Mouse (Mus musculus) forebrain, embryonic 16.5 days (tissue): ENCODE results near the gene Card9. TPM values are rescaled to one million over a fixed set of nuclear protein-coding genes. Genes with fewer than 3 reads are reported as not detected.

Source experiments
- ATAC-seq: fragments of 200-750 bp; cut with Nextera tagmentation; 2 replicates; pipeline ENCODE4 v1.8.0; 2017; ENCODE audit warnings: mild to moderate bottlenecking, moderate library complexity
- H3K27ac ChIP-seq: fragments of 300-500 bp; sonication (generic); 2 replicates; pipeline ENCODE4 v1.5.1; 2014; ENCODE audit warnings: low read length, control low read depth
- H3K27me3 ChIP-seq: fragments of 300-500 bp; sonication (generic); replicated peaks from 2 replicates; pipeline ENCODE4 v1.6.1; 2014; ENCODE audit warnings: low read length; ENCODE audit not compliant: control insufficient read depth, insufficient read depth
- H3K36me3 ChIP-seq: fragments of 300-500 bp; sonication (generic); 2 replicates; pipeline ENCODE4 v1.6.1; 2014; ENCODE audit not compliant: control insufficient read depth, insufficient read depth
- H3K4me1 ChIP-seq: fragments of 300-500 bp; sonication (generic); replicated peaks from 2 replicates; pipeline ENCODE4 v1.6.1; 2014; ENCODE audit warnings: low read length; ENCODE audit not compliant: control insufficient read depth, insufficient read depth
- H3K4me2 ChIP-seq: fragments of 300-500 bp; sonication (generic); 2 replicates; pipeline ENCODE4 v1.6.1; 2014; ENCODE audit warnings: mild to moderate bottlenecking, low read length, control low read depth
- H3K4me3 ChIP-seq: fragments of 300-500 bp; sonication (generic); replicated peaks from 2 replicates; pipeline ENCODE4 v1.5.1; 2014; ENCODE audit warnings: mild to moderate bottlenecking, low read length, control low read depth
- H3K9ac ChIP-seq: fragments of 300-500 bp; sonication (generic); replicated peaks from 2 replicates; pipeline ENCODE4 v1.6.1; 2014; ENCODE audit warnings: low read depth, low read length, control low read depth
- H3K9me3 ChIP-seq: fragments of 300-500 bp; sonication (generic); 2 replicates; pipeline ENCODE4 v1.6.1; 2016; ENCODE audit warnings: low read length; ENCODE audit not compliant: control insufficient read depth
- WGBS: fragments of 180-500 bp; shearing (Covaris S2); extraction: QIAGEN DNeasy Blood & Tissue Kit; methylation state at CpG from one replicate; pipeline ENCODE4 v1.1.7; 2014; 5-methylcytosine and 5-hydroxymethylcytosine counted together
- polyA plus RNA-seq: library from polyadenylated mRNA; unstranded; fragments of >200 nt; fragmentation: Nextera tagmentation; extraction: Ambion mirVana; gene quantifications from 2 replicates; pipeline ENCODE4 v1.2.1, GENCODE M21; 2015

Gene Card9
- polyA plus RNA-seq, 1 experiment from 2014 or later, result 2.2 TPM

DNA sequence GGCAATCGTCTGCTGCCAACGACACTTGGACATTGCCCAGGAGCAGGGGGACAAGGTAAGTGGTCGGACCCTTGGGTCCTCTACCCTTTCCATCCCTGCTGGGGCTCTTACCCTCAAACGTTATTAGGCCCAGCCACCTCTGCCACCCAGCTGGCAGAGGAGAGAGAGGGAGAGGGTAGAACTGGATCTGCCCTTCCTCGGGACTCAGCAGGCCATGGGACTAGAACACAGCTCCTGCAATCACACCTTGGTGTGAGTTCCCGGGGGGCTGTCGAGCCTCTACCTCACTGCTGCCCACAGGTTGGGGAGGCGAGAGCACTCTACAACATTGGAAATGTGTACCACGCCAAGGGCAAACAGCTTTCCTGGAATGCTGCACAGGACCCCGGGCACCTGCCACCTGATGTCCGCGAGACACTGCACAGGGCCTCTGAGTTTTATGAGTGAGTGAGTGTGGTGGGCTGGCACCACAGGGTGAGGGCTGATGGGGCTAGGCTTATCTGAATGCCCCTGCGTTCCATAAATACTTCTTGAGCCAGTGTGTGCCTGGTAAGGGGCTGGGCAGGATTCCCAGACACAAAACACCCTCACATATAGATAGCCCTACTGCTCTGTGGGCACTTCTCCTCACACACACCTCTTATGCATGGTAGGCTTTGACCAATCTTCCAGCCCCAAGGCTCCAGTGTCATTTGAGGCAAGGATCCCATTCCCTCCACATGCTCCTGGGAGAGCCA, 37.0 kb downstream of the Card9 start:
- no peak overlapping the region for H3K4me3 ChIP-seq
- 94% methylated on average over 13 of the region's 13 CpGs for WGBS
- H3K4me2 ChIP-seq, result no peak overlapping the region
- H3K4me1 ChIP-seq, result peaks cover 20% of the 10 kb centered on the region
- no peaks in the 10 kb centered on the region for H3K27me3 ChIP-seq
- H3K36me3 ChIP-seq, result peaks cover 42% of the 10 kb centered on the region
- no peaks in the 10 kb centered on the region for H3K9me3 ChIP-seq
- H3K9ac ChIP-seq, result no peak overlapping the region
- no peak overlapping the region for H3K27ac ChIP-seq
- no peak for ATAC-seq

DNA sequence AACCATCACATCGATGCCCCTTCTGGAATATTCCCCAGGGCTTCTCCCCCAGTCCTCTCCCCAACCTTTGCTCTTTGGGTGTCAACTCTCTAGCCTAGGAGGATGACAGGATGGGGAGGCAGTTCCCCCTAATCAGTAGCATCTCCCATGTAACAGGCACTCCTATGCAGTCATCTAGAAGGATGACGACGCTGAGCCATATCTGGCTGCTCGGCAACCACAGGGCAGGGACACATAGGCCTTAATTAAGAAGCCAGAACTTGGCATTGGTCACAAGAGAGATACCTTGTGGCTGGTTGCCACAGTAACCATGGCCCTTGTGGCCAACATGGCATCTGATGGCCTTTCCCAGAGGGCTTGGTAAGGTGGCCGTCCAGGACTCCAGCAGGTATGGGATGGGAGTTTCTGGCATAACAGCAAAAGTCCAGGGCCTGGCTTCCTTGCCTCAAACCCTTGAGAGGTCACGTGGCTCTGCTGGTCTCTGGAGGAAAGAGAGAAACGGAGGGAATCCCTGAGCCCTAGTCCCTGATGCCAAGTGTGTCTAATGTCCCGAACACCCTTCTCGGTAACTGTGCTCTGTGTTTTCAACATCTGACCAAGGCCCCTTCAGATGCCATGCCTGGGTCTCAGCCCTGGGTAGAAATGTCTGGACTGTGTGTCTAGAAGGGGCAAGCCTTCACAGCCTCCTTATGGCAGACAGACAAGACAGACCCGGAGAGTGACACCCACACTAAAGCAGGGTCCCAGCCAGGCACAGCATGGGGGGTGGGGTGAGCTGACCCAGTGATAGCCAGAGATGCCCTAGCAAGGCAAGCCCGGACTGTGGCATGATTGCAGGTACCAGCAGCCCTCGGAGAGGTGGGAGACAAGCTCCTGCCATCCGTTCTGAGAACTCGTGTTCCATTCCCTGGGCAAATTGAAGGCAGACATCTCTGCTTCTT, 40.2 kb downstream of the Card9 start:
- Histone ChIP-seq H3K4me3 (no peak overlapping the region), H3K27me3 (no peaks in the 10 kb centered on the region), H3K4me2 (no peak overlapping the region), H3K9ac (no peak overlapping the region), H3K9me3 (no peaks in the 10 kb centered on the region), H3K27ac (no peak overlapping the region), H3K36me3 (peaks cover 21% of the 10 kb centered on the region), H3K4me1 (peaks cover 45% of the 10 kb centered on the region)
- WGBS, result 82% methylated on average over 14 of the region's 14 CpGs
- no peak for ATAC-seq

DNA sequence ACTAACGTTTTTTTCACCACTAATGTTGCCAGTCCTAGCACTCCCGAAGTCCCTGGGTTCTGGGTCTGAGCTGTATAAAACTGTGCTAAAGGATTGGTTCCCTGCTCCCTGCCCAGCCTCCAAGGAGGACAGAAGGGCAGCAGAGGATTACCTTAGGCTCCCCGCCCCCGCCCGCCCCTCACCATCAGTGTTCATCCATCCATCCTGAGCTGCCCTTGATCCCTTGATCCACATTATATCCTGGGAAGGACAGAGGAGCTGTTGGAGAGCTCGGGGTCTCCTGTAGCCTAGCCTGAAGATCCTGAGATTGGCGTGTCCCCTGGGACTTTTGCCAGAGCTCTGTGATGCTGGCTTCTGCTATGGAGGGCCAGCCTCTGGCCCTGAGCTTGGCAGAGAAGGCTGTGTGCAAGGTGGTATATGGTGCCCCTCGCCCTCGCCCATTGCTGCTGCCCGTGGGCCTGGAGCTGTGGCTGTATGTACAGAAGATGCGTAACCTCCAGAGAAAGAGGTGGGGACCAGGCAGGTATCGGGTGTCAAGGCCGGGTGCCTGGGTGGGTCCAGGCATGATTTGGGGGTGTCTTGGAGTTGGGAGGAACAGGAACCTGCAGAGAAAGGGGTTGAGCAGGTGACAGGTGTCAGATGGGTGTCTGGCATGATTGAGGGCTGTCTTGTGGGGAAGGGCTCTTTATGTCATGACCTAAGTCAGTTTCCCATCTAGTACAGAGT, 41.0 kb downstream of the Card9 start:
- Histone ChIP-seq H3K4me3 (no peak overlapping the region), H3K9me3 (no peaks in the 10 kb centered on the region), H3K4me2 (no peak overlapping the region), H3K27me3 (no peaks in the 10 kb centered on the region), H3K9ac (no peak overlapping the region), H3K4me1 (peaks cover 50% of the 10 kb centered on the region), H3K27ac (no peak overlapping the region), H3K36me3 (peaks cover 16% of the 10 kb centered on the region)
- no peak for ATAC-seq
- WGBS, result 90% methylated on average over 13 of the region's 13 CpGs

DNA sequence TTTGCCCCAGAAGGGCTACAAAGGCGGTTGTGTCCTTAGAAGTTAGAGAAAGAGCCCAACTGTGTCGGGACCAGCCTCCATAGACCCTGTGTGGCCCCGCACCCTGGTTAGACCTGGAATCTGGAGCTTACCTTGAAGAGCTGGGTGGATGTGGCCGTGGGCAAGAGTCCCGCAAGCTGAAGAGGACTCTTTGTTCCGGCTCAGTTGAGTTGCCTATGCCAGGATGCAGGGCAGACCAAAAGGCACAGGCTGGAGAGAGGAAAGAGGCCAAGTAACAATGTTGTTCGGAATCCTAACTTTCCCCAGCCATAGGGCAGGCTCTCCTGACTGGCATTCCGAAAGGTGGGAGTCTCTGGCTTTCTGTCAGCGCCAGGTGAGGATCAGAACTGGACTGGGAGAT, 41.6 kb downstream of the Card9 start:
- no peak overlapping the region for H3K4me3 ChIP-seq
- H3K4me2 ChIP-seq, result no peak overlapping the region
- WGBS, result 85% methylated on average over 9 of the region's 9 CpGs
- peaks cover 11% of the 10 kb centered on the region for H3K36me3 ChIP-seq
- no peak overlapping the region for H3K27ac ChIP-seq
- H3K27me3 ChIP-seq, result no peaks in the 10 kb centered on the region
- ATAC-seq, result no peak
- no peaks in the 10 kb centered on the region for H3K9me3 ChIP-seq
- H3K4me1 ChIP-seq, result peaks cover 53% of the 10 kb centered on the region
- no peak overlapping the region for H3K9ac ChIP-seq

DNA sequence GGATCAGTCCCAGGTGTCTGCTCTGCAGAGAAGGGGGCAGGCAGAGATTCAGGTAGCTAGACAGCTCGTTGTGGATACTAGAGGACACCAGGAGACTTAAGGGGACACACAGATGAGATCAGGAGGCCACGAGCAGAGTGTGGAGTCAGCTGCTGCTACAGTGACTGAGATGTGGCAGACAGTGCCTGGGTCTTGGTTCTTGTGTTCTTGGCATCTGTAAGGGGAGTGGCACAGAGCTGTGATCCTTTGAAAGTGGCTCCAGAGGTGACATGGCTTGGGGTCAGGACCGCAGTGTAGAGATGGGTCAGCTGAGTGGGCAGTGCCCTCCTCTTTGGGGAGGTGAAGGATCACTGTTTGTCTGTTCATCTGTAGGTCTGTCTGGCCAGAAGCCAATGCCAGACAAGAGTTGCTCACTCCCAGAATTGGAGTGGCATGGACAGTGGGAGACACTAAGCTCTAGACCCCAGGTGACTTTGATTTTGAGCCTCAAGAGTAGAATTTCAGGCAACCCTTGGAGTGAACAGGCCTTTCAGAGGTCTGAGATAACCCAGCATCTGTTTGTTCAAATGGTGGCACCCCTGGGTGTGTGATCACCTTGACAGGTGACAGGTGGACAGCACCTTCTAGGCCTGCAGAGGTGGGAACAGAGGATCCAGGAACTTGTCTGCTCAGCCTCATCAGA, 42.6 kb downstream of the Card9 start:
- Histone ChIP-seq H3K4me3 (no peak overlapping the region), H3K9me3 (no peaks in the 10 kb centered on the region), H3K27me3 (no peaks in the 10 kb centered on the region), H3K4me2 (peak overlapping the region; percentile 98; the same call in 1 of the 2 replicates), H3K36me3 (peaks cover 3% of the 10 kb centered on the region; the same call in 1 of the 2 replicates), H3K27ac (no peak overlapping the region), H3K4me1 (peaks cover 53% of the 10 kb centered on the region), H3K9ac (no peak overlapping the region)
- no peak for ATAC-seq
- 79% methylated on average over 3 of the region's 3 CpGs for WGBS

DNA sequence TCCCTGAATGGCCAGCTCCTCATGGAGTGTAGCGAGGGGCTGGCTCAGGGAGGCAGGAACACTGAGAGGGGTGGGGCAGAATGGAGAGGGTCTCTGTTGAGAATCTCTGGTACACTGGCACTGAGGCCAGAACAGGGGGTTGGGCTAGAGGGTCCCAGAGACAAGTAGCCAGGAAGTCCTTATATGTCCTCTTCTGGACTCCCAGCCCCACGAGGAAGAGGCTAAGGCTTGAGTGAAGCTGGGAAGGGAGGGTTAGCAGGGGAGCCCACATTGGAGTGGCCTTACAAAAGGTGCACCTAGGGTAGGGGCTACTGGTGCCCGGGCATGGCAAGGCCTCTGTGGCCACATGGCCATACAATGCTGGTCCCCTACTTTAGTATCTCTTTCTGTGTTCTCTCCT, 43.3 kb downstream of the Card9 start:
- 81% methylated on average over 3 of the region's 3 CpGs for WGBS
- no peaks in the 10 kb centered on the region for H3K9me3 ChIP-seq
- no peak overlapping the region; the same call in 1 of the 2 replicates for H3K27ac ChIP-seq
- peak overlapping the region; percentile 99 for H3K9ac ChIP-seq
- H3K4me3 ChIP-seq, result peak overlapping the region; percentile 86
- no peaks in the 10 kb centered on the region for H3K27me3 ChIP-seq
- H3K4me1 ChIP-seq, result peaks cover 53% of the 10 kb centered on the region
- no peaks in the 10 kb centered on the region for H3K36me3 ChIP-seq
- no peak for ATAC-seq
- H3K4me2 ChIP-seq, result peak overlapping the region; percentile 98

DNA sequence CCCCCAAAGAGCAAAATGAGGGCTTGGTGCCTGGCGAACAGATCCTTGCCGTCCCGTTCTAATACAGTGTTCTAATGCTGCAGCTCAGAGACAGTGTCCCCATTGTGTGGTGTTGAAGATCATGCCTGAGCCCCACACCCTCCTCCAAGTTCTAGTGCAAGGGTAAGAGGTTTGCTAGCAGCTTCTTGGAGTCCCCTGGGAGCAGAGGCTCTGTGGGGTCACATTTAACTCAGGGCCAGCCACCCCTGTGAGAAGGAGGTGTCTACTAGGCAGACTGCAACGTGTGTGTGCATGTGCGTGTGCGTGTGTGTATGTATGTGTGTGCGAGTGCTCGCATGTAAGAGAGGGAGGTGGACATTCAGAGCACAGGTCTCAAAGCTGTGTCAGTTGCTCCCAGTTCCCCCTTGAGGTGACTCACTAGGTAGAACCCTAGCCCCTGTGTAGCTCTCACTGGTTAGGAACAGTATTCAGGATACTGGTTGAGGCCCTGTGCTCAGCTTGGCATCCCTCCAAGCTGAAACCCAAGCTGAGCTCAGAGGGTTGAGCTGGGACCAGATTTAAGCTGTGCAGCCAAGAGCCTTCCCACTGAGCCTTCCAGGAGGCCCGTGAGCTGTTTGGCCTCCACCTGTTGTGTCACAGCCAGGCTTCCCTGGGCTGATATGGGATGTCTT, 44.0 kb downstream of the Card9 start:
- no peaks in the 10 kb centered on the region for H3K9me3 ChIP-seq
- 32% methylated on average over 9 of the region's 9 CpGs for WGBS
- H3K36me3 ChIP-seq, result no peaks in the 10 kb centered on the region
- H3K4me2 ChIP-seq, result peak overlapping the region; percentile 98
- H3K9ac ChIP-seq, result peak overlapping the region; percentile 99
- H3K27me3 ChIP-seq, result no peaks in the 10 kb centered on the region
- 0 out of 2 replicates have a peak, but pooled peaks have one; percentile 6 for ATAC-seq
- peak overlapping the region; percentile 97 for H3K27ac ChIP-seq
- H3K4me1 ChIP-seq, result peaks cover 53% of the 10 kb centered on the region
- peak overlapping the region; percentile 86 for H3K4me3 ChIP-seq

DNA sequence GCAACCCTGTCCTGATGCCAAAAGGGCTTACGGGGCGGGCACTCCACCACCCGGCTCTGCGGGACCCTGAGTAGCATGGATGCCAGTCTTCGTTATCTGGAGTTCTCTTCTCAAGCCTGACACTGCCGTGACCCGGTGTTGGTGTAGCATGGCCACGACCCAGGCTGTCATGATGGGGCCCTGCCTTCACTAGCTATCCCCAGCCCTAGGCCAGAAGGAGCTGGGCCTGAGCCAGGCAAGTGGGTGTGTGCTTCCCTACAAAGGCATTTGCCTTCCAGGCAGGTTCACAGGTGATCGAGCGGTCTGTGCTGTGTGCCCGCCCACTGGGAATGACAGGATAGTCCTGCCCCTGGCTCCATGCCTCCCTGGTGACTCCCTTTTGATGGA, 44.8 kb downstream of the Card9 start:
- 0% methylated on average over 11 of the region's 11 CpGs for WGBS
- Histone ChIP-seq H3K4me2 (peak overlapping the region; percentile 98), H3K27ac (peak overlapping the region; percentile 97), H3K9me3 (no peaks in the 10 kb centered on the region), H3K4me1 (peaks cover 52% of the 10 kb centered on the region), H3K4me3 (peak overlapping the region; percentile 86), H3K36me3 (no peaks in the 10 kb centered on the region), H3K9ac (peak overlapping the region; percentile 99), H3K27me3 (no peaks in the 10 kb centered on the region)
- ATAC-seq, result no peak; the same call in 1 of the 2 replicates
